Mouse (Mus musculus) spleen, postnatal 36 days (tissue): Measurements from ENCODE around the gene Zfp511.

Source experiments
- DNase-seq, 2 experiments: peaks; one replicate each; pipeline ENCODE4 v3.0.0; 2022; ENCODE audit warnings: low spot score in 2 of 2, mixed read lengths in 1 of 2

Zfp511 gene

DNA sequence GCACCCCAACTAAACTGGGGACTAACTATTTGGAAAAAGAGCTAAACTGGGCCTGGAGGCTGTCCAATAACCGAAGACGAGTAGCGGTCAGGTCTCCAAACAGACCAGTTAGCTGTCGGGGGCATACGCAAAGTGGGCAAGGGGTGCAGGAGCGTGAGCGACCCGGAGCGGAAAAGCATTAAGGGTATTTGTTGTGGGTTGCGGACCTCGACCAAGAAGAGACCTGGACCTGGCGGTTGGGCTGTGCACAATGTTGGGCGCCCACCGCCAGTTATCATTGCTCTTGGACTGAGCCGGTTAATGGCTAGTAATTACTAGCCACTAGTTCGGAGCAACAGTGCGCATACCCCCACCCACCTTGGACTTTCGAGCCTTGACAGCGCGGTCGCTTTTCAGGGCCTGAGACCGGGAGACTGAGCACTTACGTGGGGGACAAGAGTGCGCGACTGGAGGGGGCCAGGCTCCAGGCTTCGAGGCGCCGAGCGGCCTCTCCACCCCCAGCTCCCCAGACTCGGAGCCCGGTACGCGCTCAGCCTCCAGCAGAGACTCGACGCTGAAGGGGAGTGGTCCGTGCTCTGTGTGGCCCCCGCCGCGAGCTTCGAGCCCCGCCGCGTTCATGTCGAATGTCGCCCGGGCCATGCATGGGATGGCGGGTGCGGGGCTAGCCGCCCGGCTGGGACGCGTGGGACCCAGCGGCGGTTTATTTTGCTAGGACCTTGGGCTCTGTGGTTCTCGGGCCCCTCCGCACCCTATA, 12.3 kb downstream of the Zfp511 start, which contains the start of gene Msx3:
Gene Msx3 (minus strand): TSS at position 729 of the 754 bp plus-strand sequence.
- DNase-seq = no peak

DNA sequence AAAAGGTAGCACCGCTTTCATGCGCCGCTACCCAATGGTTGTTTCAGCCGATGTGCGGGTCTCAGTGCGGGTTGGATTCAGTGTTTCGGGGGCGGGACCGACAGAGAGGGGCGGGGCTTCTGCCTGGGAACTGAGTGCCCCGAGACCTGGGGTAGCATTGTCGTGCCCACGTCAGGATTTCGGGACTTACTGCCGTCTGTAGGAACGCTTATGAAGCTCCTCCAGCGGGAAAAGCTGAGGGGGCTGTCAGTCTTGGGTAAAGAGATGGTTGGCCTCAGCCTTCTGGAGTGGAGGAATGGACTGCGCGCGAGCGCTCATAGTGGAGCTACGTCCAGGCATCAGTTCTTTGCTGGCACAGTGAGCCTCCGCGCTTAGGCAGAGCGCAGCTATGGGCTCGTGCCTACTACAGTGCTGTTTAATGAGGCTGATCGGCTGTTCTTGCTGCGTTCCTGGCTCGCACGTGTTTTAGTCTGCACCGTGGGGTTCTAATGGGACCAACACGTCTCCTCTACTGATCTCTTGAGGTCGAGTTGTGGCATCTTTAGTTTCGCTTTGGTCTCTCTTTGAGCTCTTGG, 13.0 kb downstream of the Zfp511 start:
- DNase-seq = no peak

DNA sequence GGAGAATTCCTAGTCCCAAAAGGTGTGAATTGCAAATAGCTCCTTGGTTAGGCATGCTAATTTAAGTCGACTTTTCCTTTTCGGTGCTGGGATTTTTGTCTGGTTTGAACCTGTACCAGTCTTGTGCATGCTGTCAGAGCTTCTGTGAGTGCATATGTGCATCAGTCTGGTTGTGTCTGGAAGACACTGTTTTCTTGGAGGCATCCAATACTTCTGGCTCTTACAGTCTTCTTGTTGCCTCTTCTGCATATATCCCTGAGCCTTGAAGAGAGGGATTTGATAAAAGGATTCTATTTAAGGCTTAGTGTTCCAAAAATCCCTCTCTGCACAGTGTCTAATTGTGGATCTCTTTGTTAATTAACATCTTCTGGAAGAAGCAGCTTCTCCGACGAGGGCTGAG, 17.9 kb downstream of the Zfp511 start:
- no peak for DNase-seq

DNA sequence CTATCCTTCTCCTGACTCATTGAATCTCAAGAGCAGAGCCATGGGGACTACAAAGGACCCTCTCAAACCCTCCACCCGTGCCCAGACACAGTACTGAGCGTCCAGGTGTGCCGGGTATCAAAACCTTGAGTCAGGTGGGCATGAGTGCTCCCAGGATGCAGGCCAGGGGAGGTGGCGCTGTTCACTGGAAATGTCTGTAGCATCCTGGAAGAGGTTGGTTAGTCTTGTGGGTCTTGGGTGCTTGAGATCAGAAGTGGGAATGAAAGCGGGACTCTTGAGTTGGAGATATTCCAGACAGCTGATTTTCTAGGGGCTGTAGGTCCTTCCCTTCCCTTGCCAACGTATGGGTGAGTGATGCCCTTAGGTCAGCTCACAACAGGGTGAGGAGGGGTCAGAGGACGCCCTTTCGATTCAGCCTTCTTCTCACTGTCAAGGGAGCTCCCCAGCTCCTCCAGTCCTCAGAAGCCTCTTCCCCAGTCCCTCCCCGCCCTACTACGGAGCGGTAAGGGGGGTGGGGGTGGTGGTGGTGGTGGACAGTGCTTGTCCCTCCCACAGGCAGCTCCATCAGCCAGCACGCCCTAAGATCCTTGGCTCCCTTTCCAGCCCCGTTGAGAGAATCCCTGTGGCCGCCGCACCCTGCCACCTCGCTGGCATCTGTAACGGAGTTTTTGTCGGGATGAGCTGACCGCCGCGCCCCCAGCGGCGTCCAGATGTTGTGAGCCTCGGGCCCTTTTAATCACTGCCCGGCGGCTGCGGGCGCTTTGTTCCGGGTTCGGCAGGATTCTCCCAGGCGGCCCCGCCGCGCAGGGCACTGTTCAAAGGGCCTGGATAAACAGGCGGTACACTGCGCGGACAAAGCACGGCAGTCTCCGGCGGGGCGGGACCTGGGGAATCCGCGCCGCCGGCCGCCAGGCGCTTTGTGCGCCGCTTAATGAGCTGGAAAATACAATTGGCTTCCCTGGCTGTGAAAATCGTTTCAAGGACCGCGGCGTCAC, 21.5 kb downstream of the Zfp511 start:
- no peak for DNase-seq

DNA sequence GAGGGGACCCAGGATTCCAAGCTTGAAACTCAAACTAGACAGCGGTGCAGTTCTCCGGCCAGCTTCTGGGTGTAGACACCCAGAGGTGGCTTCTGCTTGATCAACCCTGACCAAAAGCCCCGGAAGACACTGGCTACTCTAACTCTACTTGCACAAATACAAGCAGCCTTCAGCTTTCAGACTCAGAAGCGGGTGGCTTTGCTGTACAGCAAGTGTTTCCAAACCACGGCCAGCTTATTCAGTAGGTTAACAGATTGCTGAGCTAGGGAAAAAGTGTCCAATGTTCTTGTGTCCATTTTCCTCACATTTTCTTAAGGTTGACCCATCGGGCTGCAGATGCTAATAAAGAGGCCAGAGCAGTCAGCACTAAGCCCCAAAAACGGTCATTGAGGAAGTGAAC, 22.3 kb downstream of the Zfp511 start:
- no peak for DNase-seq

DNA sequence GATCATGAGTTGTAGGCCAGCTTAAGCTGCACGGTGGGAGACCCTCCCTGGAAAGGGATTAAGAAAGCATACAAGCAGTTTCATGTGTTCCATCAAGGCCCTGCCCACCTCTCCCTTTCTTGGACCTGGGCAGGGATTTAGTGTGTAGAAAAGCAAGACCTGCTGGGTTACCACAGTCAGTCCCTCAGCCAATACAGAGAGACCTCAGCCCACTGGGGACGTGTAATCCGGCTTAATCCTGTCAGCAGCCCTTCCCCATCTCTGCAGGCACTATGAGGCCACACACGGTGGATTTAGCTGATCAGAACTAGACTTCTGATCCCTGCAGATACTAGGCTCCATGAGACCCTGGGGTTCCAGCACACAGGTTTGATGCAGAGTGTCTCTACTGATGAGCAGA, 23.4 kb downstream of the Zfp511 start:
- DNase-seq = no peak

GRCm38 (mm10) chr7:140060936-140061831, 25.0 kb downstream of the Zfp511 start:
- no peak for DNase-seq

- DNase-seq = no peak
Measured at GRCm38 (mm10) chr7:140061832-140062130, 25.6 kb downstream of the Zfp511 start.

- no peak for DNase-seq
Measured at GRCm38 (mm10) chr7:140062307-140062706, 26.1 kb downstream of the Zfp511 start.

- DNase-seq = peak; percentile 13 to 45
Measured at GRCm38 (mm10) chr7:140063092-140063491, 26.9 kb downstream of the Zfp511 start.

DNA sequence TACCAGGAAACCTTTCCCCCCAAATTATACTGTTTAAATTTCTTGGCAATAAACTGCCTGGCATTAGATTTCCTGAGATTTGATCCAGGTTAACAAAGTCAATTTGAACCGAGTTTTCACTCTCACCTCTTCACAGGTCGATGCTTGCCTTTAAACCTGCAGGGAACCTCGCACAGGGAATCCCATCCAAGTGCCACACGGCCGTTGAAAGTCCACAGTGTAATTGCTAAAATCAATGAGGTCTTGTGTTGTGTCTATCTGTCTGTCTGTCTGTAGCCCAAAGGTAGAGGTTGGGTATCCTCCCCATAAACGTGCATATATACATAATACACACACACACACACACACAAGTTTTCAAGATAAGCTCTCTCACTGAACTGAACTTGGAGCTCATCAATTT, 31.2 kb downstream of the Zfp511 start:
- DNase-seq = no peak

- no peak for DNase-seq
Measured at GRCm38 (mm10) chr7:140070042-140070711, 34.0 kb downstream of the Zfp511 start.

DNA sequence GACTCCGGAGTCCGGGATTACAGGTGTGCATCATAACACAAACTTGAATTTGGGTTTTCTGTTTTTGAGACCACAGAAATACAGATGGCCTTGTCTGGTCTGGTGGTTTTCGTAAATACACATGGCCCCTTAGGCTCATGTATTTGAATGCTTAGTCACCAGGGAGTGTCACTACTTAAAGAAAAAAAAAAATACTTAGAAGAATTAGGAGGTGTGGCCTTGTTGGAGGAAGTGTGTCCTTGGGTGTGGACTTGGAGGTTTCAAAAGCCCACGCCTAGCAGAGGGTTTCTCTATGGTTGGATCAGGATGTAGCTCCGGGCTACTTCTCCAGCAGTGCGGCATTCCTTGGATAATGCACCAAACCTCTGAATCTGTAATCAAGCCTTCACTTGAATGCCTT, 41.5 kb downstream of the Zfp511 start:
- no peak for DNase-seq

GRCm38 (mm10) chr7:140078711-140079110, 42.5 kb downstream of the Zfp511 start:
- peak; percentile 26 to 39 for DNase-seq

DNA sequence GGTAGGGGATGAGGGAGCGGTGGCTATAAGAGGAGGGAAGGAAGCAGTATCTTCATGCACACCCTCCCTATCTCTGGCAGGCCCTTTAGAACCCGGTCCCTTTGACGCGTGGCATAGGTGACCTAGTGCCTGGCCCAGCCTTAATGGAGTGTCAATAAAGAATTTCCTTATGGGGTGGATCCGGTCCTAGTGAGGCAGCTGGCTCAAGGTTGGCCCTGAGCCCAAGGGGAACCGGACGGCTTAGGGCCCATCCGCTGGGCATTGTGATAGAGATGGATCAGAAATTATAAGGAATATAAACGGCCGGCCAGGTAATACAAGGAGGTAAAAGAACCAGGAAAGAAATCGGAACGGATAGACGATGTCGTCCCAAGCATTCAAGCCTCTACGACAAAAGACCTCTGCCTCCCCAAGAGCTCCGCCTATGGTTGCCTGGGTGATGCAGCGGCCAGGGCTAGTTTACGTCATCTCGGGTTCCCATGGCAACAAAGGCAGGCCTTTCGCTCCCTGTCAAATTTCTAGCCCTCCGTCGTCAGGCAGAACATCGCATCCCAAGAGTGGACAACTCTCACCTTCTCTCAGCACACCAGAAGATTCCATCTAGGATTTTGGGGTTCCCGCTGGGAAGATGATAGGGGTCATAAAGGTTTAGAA, 44.4 kb downstream of the Zfp511 start:
- peak; percentile 15 for DNase-seq

GRCm38 (mm10) chr7:140081408-140082241, 45.4 kb downstream of the Zfp511 start:
- DNase-seq = no peak

GRCm38 (mm10) chr7:140082242-140082678, 46.1 kb downstream of the Zfp511 start, which contains the start of gene Caly:
Gene Caly (minus strand): TSS chr7:140082548.
- no peak for DNase-seq
